Mouse (Mus musculus): ENCODE measurements around the gene Yod1.

Gene Yod1

GRCm38 (mm10) chr1:130731741-130732337 is 14.7 kb downstream of the Yod1 start, which contains the start of gene AA986860:
Gene AA986860, plus strand, starts transcription at chr1:130731976.
- in situ Hi-C loops (cut with MboI; ENCODE audit: low sequenced_read_pairs) = no loop called here

GRCm38 (mm10) chr1:130732706-130733658 is 15.9 kb downstream of the Yod1 start:
- in situ Hi-C loops (cut with MboI; ENCODE audit: low sequenced_read_pairs) = no loop called here

GRCm38 (mm10) chr1:130733671-130734070 is 16.5 kb downstream of the Yod1 start:
- in situ Hi-C loops (cut with MboI; ENCODE audit: low sequenced_read_pairs) = no loop called here

GRCm38 (mm10) chr1:130734452-130734851 is 17.3 kb downstream of the Yod1 start:
- in situ Hi-C loops (cut with MboI; ENCODE audit: low sequenced_read_pairs) = no loop called here

- in situ Hi-C loops (cut with MboI; ENCODE audit: low sequenced_read_pairs) = no loop called here
These were observed 17.7 kb downstream of the Yod1 start for GRCm38 (mm10) chr1:130734852-130735251.

- in situ Hi-C loops (cut with MboI; ENCODE audit: low sequenced_read_pairs) = no loop called here
These were observed 20.3 kb downstream of the Yod1 start for GRCm38 (mm10) chr1:130737411-130737881.

- in situ Hi-C loops (cut with MboI; ENCODE audit: low sequenced_read_pairs) = no loop called here
These were observed 20.8 kb downstream of the Yod1 start for GRCm38 (mm10) chr1:130737916-130738315.

- in situ Hi-C loops (cut with MboI; ENCODE audit: low sequenced_read_pairs) = no loop called here
These were observed 21.5 kb downstream of the Yod1 start for GRCm38 (mm10) chr1:130738551-130739106.

- in situ Hi-C loops (cut with MboI; ENCODE audit: low sequenced_read_pairs) = no loop called here
These were observed 22.5 kb downstream of the Yod1 start for GRCm38 (mm10) chr1:130739636-130740035.

GRCm38 (mm10) chr1:130740227-130740648 is 23.1 kb downstream of the Yod1 start:
- in situ Hi-C loops (cut with MboI; ENCODE audit: low sequenced_read_pairs) = no loop called here

GRCm38 (mm10) chr1:130740781-130741720 is 23.9 kb downstream of the Yod1 start:
- in situ Hi-C loops (cut with MboI; ENCODE audit: low sequenced_read_pairs) = no loop called here

GRCm38 (mm10) chr1:130742201-130742600 is 25.1 kb downstream of the Yod1 start:
- in situ Hi-C loops (cut with MboI; ENCODE audit: low sequenced_read_pairs) = no loop called here

GRCm38 (mm10) chr1:130743775-130744174 is 26.6 kb downstream of the Yod1 start:
- in situ Hi-C loops (cut with MboI; ENCODE audit: low sequenced_read_pairs) = no loop called here

- in situ Hi-C loops (cut with MboI; ENCODE audit: low sequenced_read_pairs) = no loop called here
These were observed 27.1 kb downstream of the Yod1 start for GRCm38 (mm10) chr1:130744217-130744616.

GRCm38 (mm10) chr1:130744961-130745360 is 27.8 kb downstream of the Yod1 start:
- in situ Hi-C loops (cut with MboI; ENCODE audit: low sequenced_read_pairs) = no loop called here

GRCm38 (mm10) chr1:130745591-130745990 is 28.5 kb downstream of the Yod1 start:
- in situ Hi-C loops (cut with MboI; ENCODE audit: low sequenced_read_pairs) = no loop called here

GRCm38 (mm10) chr1:130746819-130747218 is 29.7 kb downstream of the Yod1 start:
- in situ Hi-C loops (cut with MboI; ENCODE audit: low sequenced_read_pairs) = no loop called here

- in situ Hi-C loops (cut with MboI; ENCODE audit: low sequenced_read_pairs) = no loop called here
These were observed 42.6 kb downstream of the Yod1 start for GRCm38 (mm10) chr1:130759689-130760088.

GRCm38 (mm10) chr1:130761597-130761996 is 44.5 kb downstream of the Yod1 start:
- in situ Hi-C loops (cut with MboI; ENCODE audit: low sequenced_read_pairs) = no loop called here

- in situ Hi-C loops (cut with MboI; ENCODE audit: low sequenced_read_pairs) = no loop called here
These were observed 45.1 kb downstream of the Yod1 start for GRCm38 (mm10) chr1:130762045-130762760.

Data from CH12F3 (cell line).